Mouse (Mus musculus) erythroblast, embryonic 14.5 days (primary cell): ENCODE results near the gene Dcun1d1. TPM values are rescaled to one million over a fixed set of nuclear protein-coding genes. Genes with fewer than 3 reads are reported as not detected.

ENCODE experiments used
- H3K27me3 ChIP-seq: 2 replicates; pipeline ENCODE4 v1.6.1; 2012; ENCODE audit warnings: inconsistent platforms; ENCODE audit not compliant: control insufficient read depth
- H3K36me3 ChIP-seq: 2 replicates; pipeline ENCODE4 v1.6.1; 2012; ENCODE audit warnings: mild to moderate bottlenecking, inconsistent platforms; ENCODE audit not compliant: control insufficient read depth
- H3K4me1 ChIP-seq: 2 replicates; pipeline ENCODE4 v1.6.1; 2012; ENCODE audit warnings: inconsistent platforms; ENCODE audit not compliant: control insufficient read depth
- H3K4me3 ChIP-seq: replicated peaks from 2 replicates; pipeline ENCODE3; 2012; ENCODE audit warnings: moderate library complexity, mild to moderate bottlenecking, inconsistent platforms
- H3K9me3 ChIP-seq: 2 replicates; pipeline ENCODE4 v1.6.1; 2012; ENCODE audit warnings: low read length, inconsistent platforms, mixed read lengths; ENCODE audit not compliant: control insufficient read depth
- GATA1 ChIP-seq: IDR thresholded peaks from 2 replicates; pipeline ENCODE4 v1.6.1; 2012; ENCODE audit warnings: low read length, inconsistent platforms, mixed read lengths
- TAL1 ChIP-seq: IDR thresholded peaks from 3 replicates; pipeline ENCODE4 v1.6.1; 2012; ENCODE audit warnings: low read length, inconsistent platforms, mixed read lengths
- polyA plus RNA-seq: library from polyadenylated mRNA; stranded (reverse); fragments of >175 nt; gene quantifications from 2 replicates; pipeline ENCODE4 v1.2.3, GENCODE M21; 2012

The Dcun1d1 gene
- polyA plus RNA-seq, 1 experiment = 0.95 TPM

GRCm38 (mm10) chr3:35849326-35849725, 87.9 kb downstream of the Dcun1d1 start:
- Histone ChIP-seq H3K27me3 (no peaks in the 10 kb centered on the region), H3K4me3 (no peak overlapping the region), H3K9me3 (no peaks in the 10 kb centered on the region), H3K4me1 (no peaks in the 10 kb centered on the region), H3K36me3 (peaks cover 20% of the 10 kb centered on the region)
- TF ChIP-seq TAL1 (no peak), GATA1 (no peak)

Other genes starting within 250 kb of the Dcun1d1 start
- 0.30 and 0.49 TPM in 2 replicates for gene Atp11b, start 183.3 kb downstream of the Dcun1d1 start, polyA plus RNA-seq
- 0.04 and 0.05 TPM in 2 replicates for gene Mccc1, start 63.2 kb upstream of the Dcun1d1 start, polyA plus RNA-seq
- gene Ccdc144b, start 116.1 kb upstream of the Dcun1d1 start, polyA plus RNA-seq = 0.01 TPM in 1 of 2 replicates, not detected in the other
- 0.24 and 0.29 TPM in 2 replicates for gene Acad9, start 128.5 kb upstream of the Dcun1d1 start, polyA plus RNA-seq
- gene D3Ertd254e, start 213.6 kb upstream of the Dcun1d1 start, polyA plus RNA-seq = 0.01 and 0.02 TPM in 2 replicates